10 mouse cellular contexts compared by ENCODE assay signal in the genomic region with DNA sequence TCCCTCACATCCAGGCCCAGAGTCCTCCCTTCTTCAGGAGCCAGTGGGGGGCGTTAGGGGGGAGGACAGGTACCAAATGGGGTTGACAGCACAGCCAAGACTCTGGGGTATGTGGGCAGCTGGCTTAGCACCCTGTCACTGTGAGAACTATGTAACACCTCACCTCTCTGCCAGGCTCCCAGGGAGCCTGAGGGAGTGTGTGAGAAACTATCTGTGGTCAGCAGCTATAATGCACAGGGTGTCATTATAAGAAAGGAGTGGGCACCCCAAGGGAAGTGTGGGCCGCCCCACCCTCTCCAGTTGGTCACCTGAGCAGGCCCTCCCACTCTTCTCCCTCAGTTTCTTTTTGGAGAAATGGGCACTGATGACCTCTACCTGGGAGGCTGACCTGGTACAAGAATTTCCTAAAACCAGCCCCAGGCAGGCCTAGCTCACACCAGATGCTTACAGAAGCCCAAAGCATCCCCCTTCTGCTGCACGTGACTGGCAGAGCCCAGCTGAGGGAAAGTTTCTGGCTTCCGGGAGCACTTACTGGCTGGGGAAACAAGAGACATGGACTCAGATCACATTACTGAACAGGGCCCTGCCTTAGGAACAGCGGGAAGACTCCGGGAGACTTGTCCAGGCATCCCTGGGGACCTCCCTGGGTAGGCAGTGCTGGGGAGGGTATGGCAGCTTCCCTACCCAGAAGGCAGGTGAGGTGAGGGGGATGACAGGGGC. TPM values are rescaled to one million over a fixed set of nuclear protein-coding genes. Genes with fewer than 3 reads are reported as not detected.
A peak's percentile ranks its signal among the peaks of the same experiment; 100 is the strongest.
DNase-seq lines count a peak whose midpoint lies in the region; ATAC-seq and TF ChIP-seq lines count a peak whose summit lies in the region.
"Had no signal": no experiment of that assay in that cellular context is flagged by ENCODE, and none has a peak within 500 bp of the region (broad histone marks: within the 10 kb centered on the region; RNA-seq: fewer than 3 reads in every experiment).

No protein-coding gene starts in this region.

- 0 out of 2 replicates have a peak overlapping the region, but pooled peaks have one; percentile 15 for H3K9ac ChIP-seq in hindbrain, embryonic 13.5 days
- H3K9ac ChIP-seq in hindbrain, postnatal 0 days (replicated peaks; ENCODE audit: low read length), result no peak overlapping the region
- H3K9ac ChIP-seq in kidney, embryonic 15.5 days, result no peak overlapping the region
- H3K9ac ChIP-seq in liver, embryonic 16.5 days (ENCODE audit: low read depth, low read length), result peak overlapping the region; percentile 22

- no peak for DNase-seq in hindbrain, postnatal 0 days (ENCODE audit: low spot score)
- peak; percentile 70 for DNase-seq in embryonic facial prominence, embryonic 10.5 days (ENCODE audit: low spot score)
- no peak for DNase-seq in urinary bladder, postnatal 25 days (ENCODE audit: low spot score)
- DNase-seq in gastrocnemius, adult 8-10 months (ENCODE audit: low spot score in 2 of 2), result no peak
- DNase-seq: gastrocnemius, postnatal 25 days; thymus, adult 18-20 months had no signal

- H3K4me1 ChIP-seq in hindbrain, embryonic 13.5 days (replicated peaks), result peaks cover 27% of the 10 kb centered on the region
- no peaks in the 10 kb centered on the region for H3K4me1 ChIP-seq in hindbrain, postnatal 0 days (ENCODE audit: insufficient read depth, low read length)
- H3K4me1 ChIP-seq in embryonic facial prominence, embryonic 10.5 days, result peaks cover 73% of the 10 kb centered on the region
- peaks cover 73% of the 10 kb centered on the region for H3K4me1 ChIP-seq in kidney, embryonic 15.5 days
- peaks cover 96% of the 10 kb centered on the region for H3K4me1 ChIP-seq in liver, embryonic 16.5 days (ENCODE audit: control insufficient read depth, low read depth, low read length)

- no peak overlapping the region for H3K4me3 ChIP-seq in hindbrain, embryonic 13.5 days
- H3K4me3 ChIP-seq in hindbrain, postnatal 0 days (ENCODE audit: low read length), result no peak overlapping the region
- no peak overlapping the region for H3K4me3 ChIP-seq in embryonic facial prominence, embryonic 10.5 days
- no peak overlapping the region for H3K4me3 ChIP-seq in kidney, embryonic 15.5 days (replicated peaks)
- H3K4me3 ChIP-seq in liver, embryonic 16.5 days (ENCODE audit: low read depth, low read length), result no peak overlapping the region

- no peaks in the 10 kb centered on the region for H3K36me3 ChIP-seq in hindbrain, embryonic 13.5 days
- no peaks in the 10 kb centered on the region for H3K36me3 ChIP-seq in hindbrain, postnatal 0 days (ENCODE audit: insufficient read depth, low read length)
- no peaks in the 10 kb centered on the region for H3K36me3 ChIP-seq in embryonic facial prominence, embryonic 10.5 days (replicated peaks)
- no peaks in the 10 kb centered on the region for H3K36me3 ChIP-seq in kidney, embryonic 15.5 days
- H3K36me3 ChIP-seq in liver, embryonic 16.5 days (ENCODE audit: control insufficient read depth, insufficient read depth), result no peaks in the 10 kb centered on the region

- no peak for ATAC-seq in hindbrain, embryonic 13.5 days (ENCODE audit: low FRiP score)
- no peak for ATAC-seq in hindbrain, postnatal 0 days
- peak; percentile 23; the same call in 1 of the 2 replicates for ATAC-seq in kidney, embryonic 15.5 days (replicated peaks; ENCODE audit: low FRiP score)
- ATAC-seq in liver, embryonic 16.5 days (ENCODE audit: low read depth), result no peak
- ATAC-seq in inflammation-experienced regulatory T-cells, adult 6 months, result no peak

- H3K27ac ChIP-seq in hindbrain, embryonic 13.5 days, result no peak overlapping the region
- no peak overlapping the region for H3K27ac ChIP-seq in hindbrain, postnatal 0 days
- peak overlapping the region; percentile 55 for H3K27ac ChIP-seq in embryonic facial prominence, embryonic 10.5 days (replicated peaks)
- peak overlapping the region; percentile 84 for H3K27ac ChIP-seq in kidney, embryonic 15.5 days
- peak overlapping the region; percentile 68 for H3K27ac ChIP-seq in liver, embryonic 16.5 days (ENCODE audit: low read length)

- no peaks in the 10 kb centered on the region; the same call in 1 of the 2 replicates for H3K27me3 ChIP-seq in hindbrain, embryonic 13.5 days
- H3K27me3 ChIP-seq in hindbrain, postnatal 0 days (ENCODE audit: insufficient read depth, low read length), result no peaks in the 10 kb centered on the region
- no peaks in the 10 kb centered on the region for H3K27me3 ChIP-seq in embryonic facial prominence, embryonic 10.5 days (replicated peaks; ENCODE audit: low read depth, poor library complexity, severe bottlenecking)
- H3K27me3 ChIP-seq in kidney, embryonic 15.5 days, result no peaks in the 10 kb centered on the region
- no peaks in the 10 kb centered on the region for H3K27me3 ChIP-seq in liver, embryonic 16.5 days (ENCODE audit: control insufficient read depth, insufficient read depth, low read depth, low read length)

- TF ChIP-seq CTCF in hindbrain, postnatal 0 days (IDR thresholded peaks at IDR 0.05; ENCODE audit: low read depth), result no peak

- H3K9me3 ChIP-seq in hindbrain, embryonic 13.5 days, result no peaks in the 10 kb centered on the region
- no peaks in the 10 kb centered on the region for H3K9me3 ChIP-seq in hindbrain, postnatal 0 days (ENCODE audit: low read length)
- no peaks in the 10 kb centered on the region for H3K9me3 ChIP-seq in embryonic facial prominence, embryonic 10.5 days
- H3K9me3 ChIP-seq in kidney, embryonic 15.5 days (replicated peaks), result no peaks in the 10 kb centered on the region
- H3K9me3 ChIP-seq in liver, embryonic 16.5 days (replicated peaks; ENCODE audit: control insufficient read depth, low read length), result no peaks in the 10 kb centered on the region

- WGBS in hindbrain, embryonic 13.5 days, result 57% methylated on average over 6 of the region's 6 CpGs
- 60% methylated on average over 6 of the region's 6 CpGs for WGBS in hindbrain, postnatal 0 days
- 32% methylated on average over 6 of the region's 6 CpGs for WGBS in embryonic facial prominence, embryonic 10.5 days
- WGBS in kidney, embryonic 15.5 days, result 38% methylated on average over 6 of the region's 6 CpGs
- WGBS in liver, embryonic 16.5 days (ENCODE audit: insufficient replicate concordance), result 81% methylated on average over 6 of the region's 6 CpGs

- H3K4me2 ChIP-seq in hindbrain, embryonic 13.5 days, result no peak overlapping the region
- H3K4me2 ChIP-seq in hindbrain, postnatal 0 days (ENCODE audit: low read depth, low read length), result no peak overlapping the region
- H3K4me2 ChIP-seq in kidney, embryonic 15.5 days, result no peak overlapping the region
- no peak overlapping the region for H3K4me2 ChIP-seq in liver, embryonic 16.5 days (ENCODE audit: low read depth, low read length)

RNA-seq across cellular contexts. Expression of gene Cd82, which starts 11.6 kb away (rescaled TPM):
- polyA plus RNA-seq in hindbrain, embryonic 13.5 days (2015; fragmentation: Nextera tagmentation; extraction: Ambion mirVana), result 19.8 and 23.7 TPM in 2 replicates
- 12.4 and 14.2 TPM in 2 replicates for total RNA-seq in hindbrain, postnatal 0 days (2014; rRNA removed)
- polyA plus RNA-seq in hindbrain, postnatal 0 days (2015; fragmentation: Nextera tagmentation; extraction: Ambion mirVana), result 21.8 and 25.1 TPM in 2 replicates
- polyA plus RNA-seq in embryonic facial prominence, embryonic 10.5 days (2016; fragmentation: Nextera tagmentation; extraction: Ambion mirVana), result 5.2 and 7.3 TPM in 2 replicates
- 47.8 and 49.4 TPM in 2 replicates for polyA plus RNA-seq in kidney, embryonic 15.5 days (2015; fragmentation: Nextera tagmentation; extraction: Ambion mirVana)
- 111 and 112 TPM in 2 replicates for polyA plus RNA-seq in liver, embryonic 16.5 days (2015; fragmentation: Nextera tagmentation; extraction: Ambion mirVana)
- polyA plus RNA-seq in inflammation-experienced regulatory T-cells, adult 6 months (2017; shearing (Covaris generic)), result 100 to 1,000 TPM; 528 to 940 (median 825) TPM
- 10 to 100 TPM in 1 of 4 experiments, 1 to 10 TPM in 3; 7.6 to 10.1 (median 9.8) TPM for total RNA-seq in gastrocnemius, adult 8-10 months (2022)

Comparison
In these comparisons a context has a peak if more than half of its experiments do, and no peak if none do; other contexts are left out.
1. H3K9ac ChIP-seq: peak in hindbrain, embryonic 13.5 days (single experiment) and liver, embryonic 16.5 days (single experiment); none in hindbrain, postnatal 0 days (single experiment) and kidney, embryonic 15.5 days (single experiment).
2. H3K27ac ChIP-seq: peak in embryonic facial prominence, embryonic 10.5 days (single experiment), kidney, embryonic 15.5 days (single experiment) and liver, embryonic 16.5 days (single experiment); none in hindbrain, embryonic 13.5 days (single experiment) and hindbrain, postnatal 0 days (single experiment).